Mouse (Mus musculus): ENCODE measurements at regions not wholly inside any gene's neighbourhood (a gene's known extent, or its start where the extent isn't known, plus 50 kb on each side); places are given as distances from the start of the nearest gene placed in this dataset.

- H3K4me3 ChIP-seq (ENCODE audit: low read depth, low read length) = no peak overlapping the region
- no peaks in the 10 kb centered on the region for H3K27me3 ChIP-seq (replicated peaks; ENCODE audit: control insufficient read depth, insufficient read depth, low read length)
- H3K4me1 ChIP-seq (replicated peaks; ENCODE audit: control insufficient read depth, insufficient read depth, low read length) = no peaks in the 10 kb centered on the region
- H3K4me2 ChIP-seq (replicated peaks; ENCODE audit: low read depth) = no peak overlapping the region
- no peak for TF ChIP-seq CTCF (IDR thresholded peaks at IDR 0.05; ENCODE audit: low read depth)
- no peak for ATAC-seq
- H3K36me3 ChIP-seq (ENCODE audit: control insufficient read depth, insufficient read depth) = no peaks in the 10 kb centered on the region
- H3K9me3 ChIP-seq (ENCODE audit: control insufficient read depth) = no peaks in the 10 kb centered on the region
- WGBS = 71% methylated on average over 1 of the region's 1 CpGs
- H3K9ac ChIP-seq (ENCODE audit: low read depth, low read length) = no peak overlapping the region
- no peak overlapping the region for H3K27ac ChIP-seq (ENCODE audit: low read depth, low read length)
Observed at GRCm38 (mm10) chr15:64558220-64558619, 259.3 kb upstream of the Gm21798 start.

- no peak for TF ChIP-seq CTCF (IDR thresholded peaks at IDR 0.05; ENCODE audit: low read depth)
- no peak for ATAC-seq
- H3K27me3 ChIP-seq (replicated peaks; ENCODE audit: control insufficient read depth, insufficient read depth, low read length) = no peaks in the 10 kb centered on the region
- 79% methylated on average over 3 of the region's 3 CpGs for WGBS
- H3K4me3 ChIP-seq (ENCODE audit: low read depth, low read length) = no peak overlapping the region
- H3K27ac ChIP-seq (ENCODE audit: low read depth, low read length) = no peak overlapping the region
- H3K36me3 ChIP-seq (ENCODE audit: control insufficient read depth, insufficient read depth) = no peaks in the 10 kb centered on the region
- H3K4me1 ChIP-seq (replicated peaks; ENCODE audit: control insufficient read depth, insufficient read depth, low read length) = no peaks in the 10 kb centered on the region
- H3K9ac ChIP-seq (ENCODE audit: low read depth, low read length) = no peak overlapping the region
- no peak overlapping the region for H3K4me2 ChIP-seq (replicated peaks; ENCODE audit: low read depth)
- no peaks in the 10 kb centered on the region for H3K9me3 ChIP-seq (ENCODE audit: control insufficient read depth)
Observed at GRCm38 (mm10) chr15:64562431-64563111, 254.9 kb upstream of the Gm21798 start.

GRCm38 (mm10) chr15:64564703-64565102, 252.8 kb upstream of the Gm21798 start:
- Histone ChIP-seq H3K36me3 (ENCODE audit: control insufficient read depth, insufficient read depth) (no peaks in the 10 kb centered on the region), H3K27me3 (replicated peaks; ENCODE audit: control insufficient read depth, insufficient read depth, low read length) (no peaks in the 10 kb centered on the region), H3K4me2 (replicated peaks; ENCODE audit: low read depth) (no peak overlapping the region), H3K9ac (ENCODE audit: low read depth, low read length) (no peak overlapping the region), H3K4me3 (ENCODE audit: low read depth, low read length) (no peak overlapping the region), H3K9me3 (ENCODE audit: control insufficient read depth) (no peaks in the 10 kb centered on the region), H3K4me1 (replicated peaks; ENCODE audit: control insufficient read depth, insufficient read depth, low read length) (no peaks in the 10 kb centered on the region), H3K27ac (ENCODE audit: low read depth, low read length) (no peak overlapping the region)
- 43% methylated on average over 3 of the region's 3 CpGs for WGBS
- no peak for TF ChIP-seq CTCF (IDR thresholded peaks at IDR 0.05; ENCODE audit: low read depth)
- ATAC-seq = peak; percentile 63

GRCm38 (mm10) chr15:64576891-64577535, 240.5 kb upstream of the Gm21798 start:
- H3K4me3 ChIP-seq (ENCODE audit: low read depth, low read length) = no peak overlapping the region
- H3K36me3 ChIP-seq (ENCODE audit: control insufficient read depth, insufficient read depth) = no peaks in the 10 kb centered on the region
- H3K27ac ChIP-seq (ENCODE audit: low read depth, low read length) = no peak overlapping the region
- no peak for ATAC-seq
- 90% methylated on average over 1 of the region's 1 CpGs for WGBS
- no peak overlapping the region for H3K9ac ChIP-seq (ENCODE audit: low read depth, low read length)
- no peaks in the 10 kb centered on the region for H3K27me3 ChIP-seq (replicated peaks; ENCODE audit: control insufficient read depth, insufficient read depth, low read length)
- no peaks in the 10 kb centered on the region for H3K9me3 ChIP-seq (ENCODE audit: control insufficient read depth)
- H3K4me2 ChIP-seq (replicated peaks; ENCODE audit: low read depth) = no peak overlapping the region
- TF ChIP-seq CTCF (IDR thresholded peaks at IDR 0.05; ENCODE audit: low read depth) = no peak
- no peaks in the 10 kb centered on the region for H3K4me1 ChIP-seq (replicated peaks; ENCODE audit: control insufficient read depth, insufficient read depth, low read length)

- WGBS = 58% methylated on average over 4 of the region's 4 CpGs
- H3K4me2 ChIP-seq (replicated peaks; ENCODE audit: low read depth) = no peak overlapping the region
Observed at GRCm38 (mm10) chr15:64578991-64579390, 238.5 kb upstream of the Gm21798 start.

GRCm38 (mm10) chr15:64580481-64580880, 237.0 kb upstream of the Gm21798 start:
- H3K27ac ChIP-seq (ENCODE audit: low read depth, low read length) = no peak overlapping the region
- no peaks in the 10 kb centered on the region for H3K9me3 ChIP-seq (ENCODE audit: control insufficient read depth)
- no peak overlapping the region for H3K4me2 ChIP-seq (replicated peaks; ENCODE audit: low read depth)
- no peak overlapping the region for H3K4me3 ChIP-seq (ENCODE audit: low read depth, low read length)
- no peak for TF ChIP-seq CTCF (IDR thresholded peaks at IDR 0.05; ENCODE audit: low read depth)
- no peak for ATAC-seq
- H3K36me3 ChIP-seq (ENCODE audit: control insufficient read depth, insufficient read depth) = no peaks in the 10 kb centered on the region
- 74% methylated on average over 1 of the region's 1 CpGs for WGBS
- H3K9ac ChIP-seq (ENCODE audit: low read depth, low read length) = no peak overlapping the region
- no peaks in the 10 kb centered on the region for H3K4me1 ChIP-seq (replicated peaks; ENCODE audit: control insufficient read depth, insufficient read depth, low read length)
- no peaks in the 10 kb centered on the region for H3K27me3 ChIP-seq (replicated peaks; ENCODE audit: control insufficient read depth, insufficient read depth, low read length)

More at GRCm38 (mm10) chr15:64578991-64579390, 238.5 kb upstream of the Gm21798 start:
- ATAC-seq = no peak
- H3K9me3 ChIP-seq (ENCODE audit: control insufficient read depth) = no peaks in the 10 kb centered on the region
- H3K27ac ChIP-seq (ENCODE audit: low read depth, low read length) = no peak overlapping the region
- no peaks in the 10 kb centered on the region for H3K36me3 ChIP-seq (ENCODE audit: control insufficient read depth, insufficient read depth)
- TF ChIP-seq CTCF (IDR thresholded peaks at IDR 0.05; ENCODE audit: low read depth) = no peak
- no peaks in the 10 kb centered on the region for H3K4me1 ChIP-seq (replicated peaks; ENCODE audit: control insufficient read depth, insufficient read depth, low read length)
- no peaks in the 10 kb centered on the region for H3K27me3 ChIP-seq (replicated peaks; ENCODE audit: control insufficient read depth, insufficient read depth, low read length)
- H3K4me3 ChIP-seq (ENCODE audit: low read depth, low read length) = no peak overlapping the region
- no peak overlapping the region for H3K9ac ChIP-seq (ENCODE audit: low read depth, low read length)

Measured in intestine, postnatal 0 days (tissue).